Mouse (Mus musculus): Measurements from ENCODE around the gene Cers6. TPM values are rescaled to one million over a fixed set of nuclear protein-coding genes. Genes with fewer than 3 reads are reported as not detected.
A peak's percentile ranks its signal among the peaks of the same experiment; 100 is the strongest.

Cers6 gene
- polyA plus RNA-seq, 1 experiment = 37.0 TPM

DNA sequence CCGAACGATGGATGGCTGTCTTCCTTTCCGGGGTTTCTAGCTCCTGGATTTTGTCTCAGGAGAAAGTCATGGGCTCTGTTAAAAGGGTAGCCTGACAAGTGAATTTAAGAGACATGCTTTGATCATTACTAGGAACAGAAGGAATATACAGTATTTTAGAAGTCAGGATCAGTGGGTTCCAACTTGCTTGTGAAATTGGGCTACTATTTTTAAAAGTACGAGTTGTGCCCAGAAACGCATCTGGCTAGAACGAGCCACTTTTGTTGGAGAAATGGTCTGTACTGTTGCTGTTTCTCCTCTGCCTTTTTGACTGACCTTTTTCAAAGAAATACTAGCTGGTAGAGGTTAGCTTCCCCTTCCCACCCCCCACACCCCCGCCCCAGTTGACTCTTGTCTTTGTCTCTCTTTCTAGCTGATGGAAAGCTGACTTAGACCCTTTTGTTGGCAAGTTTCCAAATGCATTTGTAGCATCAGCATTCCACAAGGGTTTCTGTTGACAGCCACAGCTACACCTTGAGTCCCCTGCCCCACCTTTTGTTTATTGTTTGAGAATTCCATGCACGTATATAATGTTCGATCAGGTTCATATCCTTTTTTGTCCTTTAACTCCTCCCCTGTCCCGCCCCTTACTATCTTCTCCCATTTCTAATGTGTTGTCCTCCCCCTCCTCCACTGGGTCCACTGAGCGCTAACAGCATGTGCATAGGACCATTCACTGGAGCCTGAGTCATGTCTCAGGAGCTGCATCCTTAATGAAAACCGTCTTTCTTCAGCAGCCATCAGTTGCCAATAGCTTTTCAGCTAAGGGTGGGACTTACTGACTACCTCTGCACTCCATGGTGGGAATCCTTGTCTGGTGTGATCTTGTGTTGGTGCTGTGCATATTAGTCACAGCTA lies 50.6 kb downstream of the Cers6 start:
- DNase-seq (ENCODE audit: extremely low spot score in 1 of 2, low spot score in 1 of 2) = peak in 1 of 2 experiments; percentile 59

DNA sequence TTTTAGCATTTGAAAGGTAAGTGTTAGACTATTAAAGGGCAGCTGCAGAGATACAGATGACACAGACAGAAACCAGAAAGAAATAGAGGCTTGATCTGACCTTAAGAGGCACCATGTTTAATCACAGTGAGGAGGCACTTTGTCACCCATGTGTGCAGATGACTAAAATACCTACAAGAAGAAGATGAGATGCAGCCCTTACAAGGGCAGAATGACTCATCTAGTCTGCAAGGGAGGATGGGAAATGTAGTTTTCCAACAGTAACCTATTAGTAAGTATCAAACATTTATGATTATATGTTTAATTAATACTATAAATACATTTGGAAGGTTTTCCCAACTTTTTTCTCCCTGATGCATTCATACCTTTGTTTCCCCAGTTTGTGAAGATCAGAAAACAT lies 54.5 kb downstream of the Cers6 start:
- DNase-seq (ENCODE audit: extremely low spot score in 1 of 2, low spot score in 1 of 2) = peak in 1 of 2 experiments; percentile 40

DNA sequence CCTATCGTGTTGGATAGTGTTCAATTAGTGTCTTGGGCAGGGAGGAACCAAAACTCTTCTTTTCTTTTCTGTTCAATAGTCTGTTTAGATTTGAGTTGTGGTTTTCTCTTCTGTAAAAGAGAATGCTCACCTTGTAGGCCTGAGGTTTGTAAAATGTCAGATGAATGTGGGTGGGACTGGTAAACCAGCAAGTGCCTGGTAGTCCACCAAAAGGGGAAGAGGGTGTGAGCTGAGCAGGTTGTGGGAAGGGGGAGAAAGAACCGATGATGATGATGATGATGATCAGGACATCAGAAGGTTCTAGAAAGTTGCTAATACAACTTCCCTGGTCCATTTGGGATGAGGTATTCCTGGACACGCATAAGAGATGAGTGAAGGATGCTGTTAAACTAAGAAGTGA lies 55.1 kb downstream of the Cers6 start:
- no peak for DNase-seq (ENCODE audit: extremely low spot score in 1 of 2, low spot score in 1 of 2)

DNA sequence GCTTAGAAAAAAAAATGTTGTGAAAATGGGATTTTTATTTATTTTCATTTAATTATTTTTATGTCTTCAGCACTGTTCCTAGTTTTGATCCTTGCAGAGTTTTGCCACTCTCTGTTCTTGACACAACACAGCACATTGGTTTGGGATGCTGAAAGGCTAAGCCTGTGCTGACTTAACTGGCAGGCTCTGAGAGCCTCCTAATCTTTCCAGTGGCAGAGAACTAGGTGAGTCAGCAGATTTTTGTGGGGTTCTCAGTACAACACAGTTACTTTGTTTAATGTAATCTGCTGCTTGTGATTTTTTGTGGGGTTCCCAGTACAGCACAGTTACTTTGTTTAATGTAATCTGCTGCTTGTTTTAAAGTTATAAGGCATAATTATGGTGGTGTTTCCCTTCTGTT lies 55.8 kb downstream of the Cers6 start:
- no peak for DNase-seq (ENCODE audit: extremely low spot score in 1 of 2, low spot score in 1 of 2)

DNA sequence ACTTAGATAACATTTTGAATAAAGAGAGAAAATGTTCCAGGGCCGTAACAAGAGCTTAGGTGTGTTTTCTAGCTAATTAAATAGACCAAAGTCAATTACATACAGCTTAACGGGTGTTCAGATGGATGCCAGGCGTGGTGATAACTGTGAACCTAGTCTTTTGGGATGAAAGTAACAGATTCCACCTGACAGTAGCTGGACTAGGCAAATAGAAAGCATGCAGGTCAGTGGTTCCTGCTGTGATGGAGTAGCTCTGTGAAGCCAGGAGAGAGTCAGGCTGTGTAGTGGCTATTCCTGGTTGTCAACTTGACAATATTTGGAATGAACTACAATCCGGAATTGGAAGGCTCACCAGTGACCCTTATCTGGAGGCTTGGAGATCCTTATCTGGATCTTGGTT lies 56.3 kb downstream of the Cers6 start:
- no peak for DNase-seq (ENCODE audit: extremely low spot score in 1 of 2, low spot score in 1 of 2)

DNA sequence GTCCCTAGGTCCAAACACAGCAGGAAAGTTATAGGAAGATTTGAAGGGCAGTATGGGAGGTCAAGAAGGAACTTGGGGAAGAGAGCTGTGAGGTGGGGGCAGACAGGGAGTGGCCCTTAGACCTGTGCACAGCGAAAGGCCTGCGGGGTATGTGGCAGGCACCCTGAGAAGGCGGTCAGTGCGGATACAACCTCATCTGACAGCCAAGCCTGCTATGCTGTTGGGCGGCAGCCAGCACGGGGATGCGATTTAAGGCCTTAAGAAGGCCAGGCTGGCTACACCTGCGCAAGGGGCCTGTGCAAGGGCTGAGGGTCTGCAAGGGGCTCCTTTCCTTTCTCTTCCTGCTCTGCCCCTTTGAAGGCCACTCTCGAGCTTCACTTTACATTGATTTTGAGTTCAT lies 63.1 kb downstream of the Cers6 start:
- no peak for DNase-seq (ENCODE audit: extremely low spot score in 1 of 2, low spot score in 1 of 2)

DNA sequence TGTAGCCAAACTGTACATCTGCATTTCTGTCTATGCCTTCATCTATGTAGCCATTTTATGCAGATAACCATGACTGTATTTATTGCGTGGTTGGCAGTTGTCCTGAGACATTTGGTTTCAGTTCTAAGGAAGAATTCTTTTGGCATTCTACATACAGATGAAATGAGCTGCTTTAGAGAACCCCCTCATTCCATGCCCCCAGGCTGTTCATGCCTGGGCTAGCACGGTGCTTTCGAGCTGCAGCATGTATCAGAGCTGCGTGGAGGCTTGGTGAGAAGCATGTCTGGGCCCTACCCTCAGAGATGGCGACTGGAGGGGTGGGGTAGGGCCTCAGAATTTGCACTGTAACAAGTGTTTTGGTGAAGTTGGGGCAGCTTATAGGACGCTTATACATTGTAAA lies 64.3 kb downstream of the Cers6 start:
- DNase-seq (ENCODE audit: extremely low spot score in 1 of 2, low spot score in 1 of 2) = no peak

DNA sequence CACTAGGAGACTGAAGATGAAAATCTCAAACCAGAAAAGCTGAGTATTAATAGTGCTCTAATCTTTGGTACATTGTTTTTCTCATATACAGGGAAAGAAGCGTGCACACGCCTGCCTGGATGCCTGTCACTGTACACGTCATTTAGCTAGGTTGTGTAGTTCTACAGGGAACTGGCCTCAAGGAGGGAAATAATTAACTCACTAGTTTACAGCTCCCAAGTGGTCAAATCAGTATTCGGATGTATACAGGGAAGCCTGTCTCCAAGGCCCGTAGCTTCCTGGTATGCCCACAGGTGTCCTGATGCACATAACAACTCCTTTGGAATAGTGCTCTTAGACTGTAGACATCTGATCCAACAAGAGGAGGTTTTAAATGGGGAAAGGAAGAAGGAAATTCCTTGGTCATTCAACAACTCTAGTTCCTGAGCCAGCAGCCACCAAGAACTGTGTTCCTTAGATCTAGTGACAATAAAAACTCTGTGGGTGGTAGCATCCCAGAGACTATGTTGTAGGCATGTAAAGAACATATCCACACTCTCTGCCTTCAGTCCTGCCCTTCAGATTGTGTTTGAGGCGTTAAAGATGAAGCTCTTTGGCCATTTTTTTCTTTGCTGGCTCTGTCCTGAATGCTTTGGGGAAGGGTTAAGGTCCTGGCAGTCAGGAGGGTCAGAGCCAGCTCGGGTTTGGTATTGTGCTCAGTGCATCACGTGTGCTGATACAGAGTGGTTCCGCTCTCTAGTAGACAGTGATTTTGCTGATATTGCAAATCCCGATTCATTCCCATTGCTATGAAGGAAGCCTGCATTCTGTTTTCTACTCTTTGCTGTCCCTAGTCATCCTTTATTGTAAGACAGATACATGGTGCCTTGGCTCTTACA lies 65.9 kb downstream of the Cers6 start:
- DNase-seq (ENCODE audit: extremely low spot score in 1 of 2, low spot score in 1 of 2) = no peak

DNA sequence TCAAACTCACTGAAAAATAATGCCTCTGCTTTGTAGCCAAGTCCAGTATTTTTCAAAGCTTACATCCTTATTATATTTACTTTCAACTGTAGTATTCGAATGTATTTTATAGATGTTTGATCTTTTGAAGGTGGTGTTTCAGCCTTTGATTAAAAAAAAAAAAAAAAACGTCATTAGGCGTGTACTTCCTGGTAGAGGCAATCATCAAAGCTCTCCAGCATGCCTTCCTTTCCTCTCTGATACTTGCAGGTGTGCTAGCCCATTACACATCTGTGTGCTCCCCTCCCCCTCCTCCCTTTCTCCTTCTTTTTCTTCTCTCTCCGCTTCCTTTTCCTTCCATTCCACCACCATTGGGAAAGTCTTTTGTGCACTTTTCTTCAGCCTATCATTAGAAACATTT lies 71.0 kb downstream of the Cers6 start:
- no peak for DNase-seq (ENCODE audit: extremely low spot score in 1 of 2, low spot score in 1 of 2)

DNA sequence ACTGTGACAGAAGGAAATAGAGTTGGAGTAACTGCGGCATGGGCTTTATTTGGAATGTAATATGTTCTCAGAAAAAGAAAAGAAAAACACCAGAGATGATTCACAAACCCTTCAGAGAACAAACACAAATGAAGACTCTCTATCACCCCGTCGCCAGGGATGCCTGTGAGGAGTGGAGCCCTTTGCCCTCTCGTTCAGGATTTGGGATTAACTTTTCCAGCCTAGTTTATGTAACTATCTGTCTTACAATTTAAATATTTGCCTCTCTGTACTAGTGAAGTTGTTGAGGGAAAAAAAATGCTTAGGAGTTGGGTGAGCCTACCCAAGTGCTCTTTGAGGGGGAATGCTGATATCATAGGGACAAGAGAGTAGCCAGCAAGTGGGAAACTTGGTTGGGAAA lies 71.4 kb downstream of the Cers6 start:
- no peak for DNase-seq (ENCODE audit: extremely low spot score in 1 of 2, low spot score in 1 of 2)

DNA sequence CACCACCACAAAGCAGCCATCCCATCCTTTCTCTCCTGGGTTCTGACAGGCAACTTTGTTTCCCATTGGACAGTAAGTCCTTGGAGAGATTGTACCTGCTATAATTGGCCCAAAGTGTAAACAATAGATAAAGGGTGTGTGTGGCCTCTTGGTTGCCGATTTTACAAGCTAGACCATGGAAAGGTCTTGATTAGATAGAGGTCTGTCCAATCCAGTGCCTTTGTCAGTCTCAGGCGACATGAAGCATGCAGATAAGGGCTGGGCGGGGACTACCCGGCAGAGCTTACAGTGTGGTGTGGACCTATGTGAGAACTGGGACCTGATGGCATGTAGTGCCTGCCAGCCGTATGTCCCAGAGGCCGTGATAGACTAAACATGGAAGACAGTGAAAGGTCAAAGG lies 73.4 kb downstream of the Cers6 start:
- no peak for DNase-seq (ENCODE audit: extremely low spot score in 1 of 2, low spot score in 1 of 2)

DNA sequence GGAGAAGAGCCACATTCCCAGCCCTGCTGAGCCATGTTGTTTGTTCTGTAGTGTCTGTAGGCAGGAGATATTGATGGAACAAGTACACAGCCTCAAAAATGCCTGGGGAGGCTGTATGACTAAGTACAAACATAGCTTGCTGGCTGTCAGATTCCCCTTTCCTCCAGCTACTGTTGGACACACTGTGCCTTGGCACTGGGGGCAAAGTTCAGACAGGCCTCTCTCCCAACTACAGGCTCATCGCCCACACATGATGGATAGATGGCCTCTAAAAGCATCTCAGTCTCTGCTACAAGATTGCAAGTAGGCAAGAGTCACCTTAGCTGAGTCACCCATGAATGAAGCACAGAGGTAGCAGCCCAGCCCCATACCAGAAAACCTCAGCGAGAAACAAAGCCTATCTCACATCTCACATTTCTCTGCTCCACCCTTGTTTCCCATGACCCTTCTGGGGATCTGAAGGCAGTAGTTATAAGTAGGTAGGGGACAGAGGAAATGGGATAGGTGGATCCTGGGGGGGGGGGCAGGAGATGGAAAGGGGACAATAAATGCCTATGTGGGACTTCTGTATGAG lies 74.6 kb downstream of the Cers6 start:
- no peak for DNase-seq (ENCODE audit: extremely low spot score in 1 of 2, low spot score in 1 of 2)

DNA sequence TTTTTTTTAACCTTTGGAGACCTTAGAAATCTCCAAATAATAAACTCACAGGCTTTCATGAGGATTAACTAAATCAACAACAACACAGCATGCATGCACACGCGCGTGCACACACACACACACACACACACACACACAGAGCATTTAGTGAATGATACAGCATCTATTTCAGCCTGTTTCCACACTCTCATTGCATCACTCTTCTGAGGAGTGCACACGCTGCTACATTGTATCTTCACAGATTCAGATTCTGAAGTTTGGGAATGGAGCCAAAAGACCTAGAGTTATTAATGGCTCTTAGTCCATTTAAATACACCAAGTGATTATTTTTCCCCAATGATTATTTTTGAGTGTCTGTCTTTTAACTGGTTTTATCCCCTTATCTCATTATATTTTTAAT lies 75.5 kb downstream of the Cers6 start:
- no peak for DNase-seq (ENCODE audit: extremely low spot score in 1 of 2, low spot score in 1 of 2)

DNA sequence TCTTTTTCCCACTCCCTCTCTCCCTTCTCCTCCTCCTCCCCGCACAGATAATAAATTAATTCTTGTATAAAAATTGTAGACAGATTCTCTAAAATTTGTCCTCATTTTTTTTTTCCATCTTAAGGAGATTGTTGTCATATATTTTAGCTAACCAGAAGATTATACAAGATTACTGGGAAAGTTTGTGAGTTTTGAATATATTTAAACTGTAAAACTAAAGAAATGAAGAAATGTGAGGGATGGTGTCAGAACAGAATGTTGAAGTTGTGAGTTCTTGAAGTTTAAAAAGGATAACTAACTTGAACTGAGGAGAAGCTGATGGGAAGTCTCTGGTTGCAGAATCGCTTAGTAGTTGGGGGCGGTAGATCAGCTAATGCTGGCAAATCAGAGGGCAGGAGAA lies 76.6 kb downstream of the Cers6 start:
- no peak for DNase-seq (ENCODE audit: extremely low spot score in 1 of 2, low spot score in 1 of 2)

DNA sequence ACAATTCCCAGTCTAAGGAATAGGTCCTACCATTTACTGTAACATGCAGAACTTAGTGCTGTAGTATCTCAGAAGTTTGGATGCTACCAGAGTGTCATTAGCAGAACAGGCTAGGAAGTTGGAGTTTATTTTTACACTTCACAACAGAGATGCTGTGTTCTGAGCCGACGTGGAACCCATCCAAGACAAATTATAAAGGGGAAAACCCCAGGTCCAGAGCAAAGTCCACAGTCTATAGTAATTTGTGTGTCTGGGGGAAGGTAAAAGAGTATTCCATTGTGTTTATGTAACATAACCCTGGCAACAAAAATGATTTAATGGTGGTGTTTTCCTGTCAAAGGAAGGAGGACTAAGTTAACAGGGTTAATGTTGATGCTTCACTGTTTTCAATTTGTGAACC lies 83.7 kb downstream of the Cers6 start:
- no peak for DNase-seq (ENCODE audit: extremely low spot score in 1 of 2, low spot score in 1 of 2)

DNA sequence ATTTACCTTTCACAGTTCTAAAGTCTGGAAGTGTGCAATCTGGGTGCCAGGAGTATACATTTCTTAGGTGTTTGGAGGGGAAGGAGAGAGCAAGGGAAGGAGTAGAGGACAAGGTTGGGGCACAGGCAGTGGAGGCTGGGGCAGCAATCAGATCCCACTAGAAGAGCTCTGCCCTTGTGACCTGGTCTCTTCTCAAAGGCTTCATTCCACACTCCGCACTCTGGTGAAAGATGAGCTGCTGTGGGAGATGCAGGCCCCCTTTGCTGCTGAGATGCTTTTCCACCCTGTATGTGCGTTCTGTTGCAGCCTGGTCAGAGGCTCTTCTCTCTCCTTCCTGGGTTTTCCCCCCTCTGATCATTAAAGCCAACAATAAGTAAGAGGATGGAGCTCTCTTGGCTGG lies 84.7 kb downstream of the Cers6 start:
- no peak for DNase-seq (ENCODE audit: extremely low spot score in 1 of 2, low spot score in 1 of 2)

DNA sequence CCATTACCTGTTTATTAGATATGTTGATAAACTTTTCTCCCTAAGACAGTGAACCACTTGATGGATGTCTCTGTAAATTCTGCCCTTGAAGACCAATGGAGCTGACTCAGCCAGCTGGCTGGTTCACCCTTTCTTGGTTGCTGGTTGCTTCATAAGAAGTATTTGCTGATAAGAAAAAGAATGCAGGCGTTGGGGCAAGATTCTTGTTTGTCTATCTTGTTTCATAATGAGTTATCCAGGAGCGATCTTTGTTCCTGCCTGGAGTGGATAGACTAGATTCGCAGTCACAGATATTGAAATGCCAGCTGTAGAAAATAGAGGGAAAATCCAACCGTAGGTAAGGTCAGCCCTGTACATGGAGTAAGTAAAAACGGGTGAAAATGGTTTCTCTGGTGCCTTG lies 85.6 kb downstream of the Cers6 start:
- no peak for DNase-seq (ENCODE audit: extremely low spot score in 1 of 2, low spot score in 1 of 2)

DNA sequence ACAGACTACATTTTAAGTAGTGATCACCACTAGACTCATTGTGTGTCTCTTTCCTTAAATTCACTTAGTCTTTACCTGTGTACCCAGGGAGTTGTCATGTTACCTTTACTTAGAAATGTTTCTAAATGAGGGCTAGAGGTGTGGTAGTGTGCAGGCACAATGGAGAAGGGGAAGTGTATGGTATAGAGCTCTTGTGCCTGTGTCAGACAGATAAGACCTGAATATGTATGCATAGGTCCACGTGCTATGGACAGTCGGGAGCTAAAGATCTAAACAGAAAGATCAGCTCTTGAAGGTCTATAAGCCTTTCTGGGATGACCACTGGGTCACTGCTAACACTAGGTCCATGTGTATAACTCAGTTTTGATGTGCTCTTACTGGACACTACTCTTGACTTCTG lies 87.9 kb downstream of the Cers6 start:
- no peak for DNase-seq (ENCODE audit: extremely low spot score in 1 of 2, low spot score in 1 of 2)

DNA sequence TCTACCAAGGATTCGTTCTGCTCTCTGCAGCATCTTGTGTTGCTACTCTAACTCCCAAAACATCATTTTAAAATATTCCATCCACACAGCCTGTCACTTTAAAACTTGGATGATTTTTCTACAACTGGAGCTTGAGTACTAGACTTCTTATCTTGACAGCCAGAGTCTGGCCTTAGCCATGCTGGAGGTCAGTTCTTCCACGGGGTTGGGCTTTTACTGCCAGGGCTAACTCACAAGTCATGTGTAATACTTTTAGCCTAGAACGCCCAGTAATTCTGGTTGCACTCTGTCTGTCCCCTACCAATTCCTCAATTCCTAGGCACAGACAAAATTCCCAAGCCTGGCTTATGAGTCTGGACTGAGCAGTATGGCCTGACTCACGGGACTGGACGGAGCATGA lies 88.5 kb downstream of the Cers6 start:
- no peak for DNase-seq (ENCODE audit: extremely low spot score in 1 of 2, low spot score in 1 of 2)

DNA sequence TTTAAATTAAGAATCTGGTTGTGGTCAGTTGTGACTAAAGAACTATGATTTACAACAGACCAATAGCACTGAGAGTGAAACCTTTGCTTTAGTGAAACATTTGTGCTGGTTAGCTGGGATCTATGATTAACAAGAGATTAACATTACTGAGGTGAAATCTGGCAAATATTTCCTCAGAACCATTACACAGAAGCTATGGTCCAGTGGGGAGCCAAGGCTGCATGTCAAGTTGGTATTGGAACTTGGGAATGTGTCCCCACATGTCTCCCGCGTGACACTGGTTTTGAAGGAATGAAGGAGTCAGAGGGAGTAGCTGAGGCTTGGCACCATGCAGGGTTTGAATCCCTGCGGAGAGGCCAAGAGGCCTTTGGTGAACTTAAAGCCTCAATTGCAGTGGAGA lies 90.5 kb downstream of the Cers6 start:
- no peak for DNase-seq (ENCODE audit: extremely low spot score in 1 of 2, low spot score in 1 of 2)

DNA sequence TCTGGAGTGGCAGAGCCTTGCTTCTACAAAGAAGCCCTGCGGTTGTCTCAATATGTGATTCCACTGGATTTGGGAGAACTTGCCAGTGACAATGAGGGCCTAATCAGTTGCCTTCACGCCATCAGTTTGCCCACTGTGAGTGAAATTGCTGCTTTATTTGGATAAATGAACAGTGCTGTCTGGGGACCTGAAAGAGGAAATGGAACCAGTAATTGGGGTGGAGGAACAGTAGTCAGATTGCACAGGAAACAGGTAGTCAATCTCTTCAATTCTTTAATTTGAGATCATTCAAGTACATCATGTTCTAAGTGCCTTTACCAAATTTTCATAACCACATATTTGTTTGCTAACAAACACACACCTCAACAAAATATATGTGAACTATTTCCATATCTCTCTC lies 92.4 kb downstream of the Cers6 start:
- no peak for DNase-seq (ENCODE audit: extremely low spot score in 1 of 2, low spot score in 1 of 2)
